Mouse (Mus musculus) kidney, postnatal 0 days (tissue): ENCODE measurements around the gene Cuedc2. TPM values are rescaled to one million over a fixed set of nuclear protein-coding genes. Genes with fewer than 3 reads are reported as not detected.
A peak's percentile ranks its signal among the peaks of the same experiment; 100 is the strongest.

Experiments used
- ATAC-seq: fragments of 200-750 bp; cut with Nextera tagmentation; replicated peaks from 2 replicates; pipeline ENCODE4 v1.8.0; 2017; ENCODE audit warnings: low read depth, moderate number of reproducible peaks, moderate TSS enrichment, moderate library complexity; ENCODE audit not compliant: low FRiP score
- DNase-seq: peaks from one replicate; pipeline ENCODE4 v3.0.0-alpha.2; 2016; ENCODE audit warnings: low spot score
- H3K27ac ChIP-seq: fragments of 300-500 bp; sonication (generic); 2 replicates; pipeline ENCODE4 v1.5.1; 2014; ENCODE audit warnings: mild to moderate bottlenecking
- H3K27me3 ChIP-seq: fragments of 300-500 bp; sonication (generic); 2 replicates; pipeline ENCODE4 v1.6.1; 2014; ENCODE audit warnings: low read length, mixed read lengths; ENCODE audit not compliant: insufficient read depth
- H3K36me3 ChIP-seq: fragments of 300-500 bp; sonication (generic); 2 replicates; pipeline ENCODE4 v1.6.1; 2014; ENCODE audit warnings: low read length, mixed read lengths; ENCODE audit not compliant: insufficient read depth
- H3K4me1 ChIP-seq: fragments of 300-500 bp; sonication (generic); replicated peaks from 2 replicates; pipeline ENCODE4 v1.6.1; 2014; ENCODE audit warnings: antibody characterized with exemption, low read length, mixed read lengths; ENCODE audit not compliant: insufficient read depth
- H3K4me2 ChIP-seq: fragments of 300-500 bp; sonication (generic); 2 replicates; pipeline ENCODE4 v1.6.1; 2014; ENCODE audit warnings: mild to moderate bottlenecking, low read length, moderate library complexity, mixed read lengths
- H3K4me3 ChIP-seq: fragments of 300-500 bp; sonication (generic); replicated peaks from 2 replicates; pipeline ENCODE4 v1.5.1; 2014; ENCODE audit warnings: low read depth, low read length
- H3K9ac ChIP-seq: fragments of 300-500 bp; sonication (generic); 2 replicates; pipeline ENCODE4 v1.6.1; 2014; ENCODE audit warnings: low read depth, low read length
- H3K9me3 ChIP-seq: fragments of 300-500 bp; sonication (generic); replicated peaks from 2 replicates; pipeline ENCODE4 v1.6.1; 2016; ENCODE audit warnings: low read length, inconsistent platforms, mixed read lengths
- CTCF ChIP-seq: IDR thresholded peaks from 2 replicates; pipeline ENCODE4 v1.5.1; 2016; ENCODE audit warnings: antibody characterized with exemption, low read depth, mild to moderate bottlenecking, moderate library complexity
- WGBS: fragments of 180-500 bp; shearing (Covaris S2); extraction: QIAGEN DNeasy Blood & Tissue Kit; methylation state at CpG from one replicate; pipeline ENCODE4 v1.1.7; 2014; 5-methylcytosine and 5-hydroxymethylcytosine counted together
- polyA plus RNA-seq: library from polyadenylated mRNA; unstranded; fragments of >200 nt; fragmentation: Nextera tagmentation; extraction: Ambion mirVana; gene quantifications from 2 replicates; pipeline ENCODE4 v1.2.1, GENCODE M21; 2015

The Cuedc2 gene
- polyA plus RNA-seq, 1 experiment from 2014 or later: 167 TPM

DNA sequence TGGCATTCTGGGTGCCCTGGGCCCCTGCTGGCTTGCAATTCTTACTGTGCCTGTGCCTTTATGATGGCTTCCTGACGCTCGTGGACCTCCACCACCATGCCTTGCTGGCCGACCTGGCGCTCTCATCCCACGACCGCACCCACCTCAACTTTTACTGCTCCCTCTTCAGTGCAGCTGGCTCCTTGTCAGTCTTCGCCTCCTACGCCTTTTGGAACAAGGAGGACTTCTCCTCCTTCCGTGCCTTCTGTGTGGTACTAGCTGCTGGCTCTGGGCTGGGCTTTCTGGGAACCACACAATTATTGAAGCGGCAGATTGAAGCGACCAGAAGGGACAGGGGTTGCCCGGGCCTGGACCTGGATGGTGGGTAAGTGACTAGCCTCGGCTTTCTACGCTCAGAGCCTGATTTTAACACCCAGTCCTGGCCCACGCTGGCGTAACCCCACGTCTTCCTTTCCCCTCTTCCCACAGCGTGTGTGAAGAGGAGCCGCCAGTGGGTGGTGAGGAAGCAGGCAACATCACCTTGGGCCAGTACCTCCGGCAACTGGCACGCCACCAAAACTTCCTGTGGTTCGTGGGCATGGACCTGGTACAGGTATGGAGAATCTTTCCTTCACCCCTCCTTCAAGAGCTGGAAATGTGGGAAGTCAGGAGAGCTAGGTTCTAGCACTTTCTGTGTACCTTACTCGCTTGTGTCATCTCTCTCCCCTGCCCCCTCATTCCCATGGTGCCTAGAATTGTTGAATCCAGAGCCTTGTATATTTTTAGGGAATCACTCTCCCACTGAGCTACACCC is 29.5 kb upstream of the Cuedc2 start:
- no peak overlapping the region for H3K27ac ChIP-seq
- H3K9me3 ChIP-seq: no peaks in the 10 kb centered on the region
- H3K4me2 ChIP-seq: no peak overlapping the region
- no peaks in the 10 kb centered on the region for H3K27me3 ChIP-seq
- WGBS: 72% methylated on average over 23 of the region's 23 CpGs
- TF ChIP-seq CTCF: no peak
- H3K9ac ChIP-seq: no peak overlapping the region
- DNase-seq (no peak), ATAC-seq (no peak)
- no peaks in the 10 kb centered on the region for H3K4me1 ChIP-seq
- H3K4me3 ChIP-seq: no peak overlapping the region
- H3K36me3 ChIP-seq: no peaks in the 10 kb centered on the region

GRCm38 (mm10) chr19:46363294-46364009 is 24.9 kb upstream of the Cuedc2 start:
- H3K4me1 ChIP-seq: no peaks in the 10 kb centered on the region
- peak; percentile 52; the same call in 1 of the 2 replicates for ATAC-seq
- WGBS: 79% methylated on average over 11 of the region's 11 CpGs
- no peak overlapping the region for H3K27ac ChIP-seq
- no peaks in the 10 kb centered on the region for H3K36me3 ChIP-seq
- no peak overlapping the region for H3K4me3 ChIP-seq
- DNase-seq: no peak
- no peaks in the 10 kb centered on the region for H3K27me3 ChIP-seq
- no peaks in the 10 kb centered on the region for H3K9me3 ChIP-seq
- H3K9ac ChIP-seq: no peak overlapping the region
- TF ChIP-seq CTCF: no peak
- H3K4me2 ChIP-seq: no peak overlapping the region

DNA sequence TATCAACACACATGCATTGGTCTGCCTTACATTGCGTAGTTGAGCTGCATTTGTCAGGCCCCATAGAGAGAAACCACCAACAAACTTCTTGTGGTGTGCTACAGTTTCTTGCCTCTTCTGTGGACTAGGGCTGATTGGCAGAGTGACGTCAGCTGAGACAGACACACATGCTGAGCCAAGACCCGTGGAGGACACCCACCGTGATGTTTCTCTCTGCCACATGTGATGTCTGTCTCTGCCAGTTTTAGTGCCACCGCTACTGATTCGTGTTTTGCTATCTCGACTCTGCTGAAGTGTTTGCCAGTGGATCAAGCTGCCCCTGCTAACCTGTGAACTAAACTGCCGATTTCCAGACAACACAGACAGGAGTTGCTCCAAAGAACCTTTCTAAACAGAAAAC is 23.6 kb upstream of the Cuedc2 start:
- H3K36me3 ChIP-seq: no peaks in the 10 kb centered on the region
- ATAC-seq (no peak), DNase-seq (no peak)
- no peak overlapping the region for H3K9ac ChIP-seq
- H3K4me1 ChIP-seq: 0 out of 2 replicates have a peak, but pooled peaks cover 6% of the 10 kb centered on the region
- H3K4me3 ChIP-seq: no peak overlapping the region
- no peak for TF ChIP-seq CTCF
- H3K9me3 ChIP-seq: no peaks in the 10 kb centered on the region
- WGBS: 83% methylated on average over 8 of the region's 8 CpGs
- H3K4me2 ChIP-seq: no peak overlapping the region
- no peak overlapping the region for H3K27ac ChIP-seq
- no peaks in the 10 kb centered on the region for H3K27me3 ChIP-seq

DNA sequence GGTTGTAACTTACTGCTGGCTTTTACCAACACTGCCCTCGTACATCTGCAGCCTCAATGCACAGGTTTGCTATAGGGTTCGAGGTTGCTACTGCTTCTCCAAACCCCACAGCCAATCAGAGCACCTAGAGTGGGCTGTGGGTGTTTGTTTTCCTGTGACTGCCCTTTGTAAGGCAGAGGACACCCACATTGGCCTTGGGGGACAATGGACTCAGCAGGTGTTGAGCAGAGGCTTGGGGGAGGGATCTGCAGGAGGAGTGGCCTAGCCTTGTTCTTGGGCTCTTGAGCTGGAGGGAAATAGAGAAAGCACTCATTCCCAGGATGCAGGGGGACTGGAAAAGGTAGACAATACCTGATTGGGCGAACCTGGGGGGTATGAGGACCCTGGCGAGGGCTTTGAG is 19.9 kb upstream of the Cuedc2 start:
- ATAC-seq (no peak), DNase-seq (no peak)
- no peak overlapping the region for H3K9ac ChIP-seq
- H3K9me3 ChIP-seq: no peaks in the 10 kb centered on the region
- H3K4me1 ChIP-seq: 0 out of 2 replicates have a peak, but pooled peaks cover 6% of the 10 kb centered on the region
- no peaks in the 10 kb centered on the region for H3K36me3 ChIP-seq
- 67% methylated on average over 4 of the region's 4 CpGs for WGBS
- H3K27me3 ChIP-seq: no peaks in the 10 kb centered on the region
- no peak overlapping the region for H3K4me3 ChIP-seq
- H3K27ac ChIP-seq: peak overlapping the region; percentile 54; the same call in 1 of the 2 replicates
- no peak for TF ChIP-seq CTCF
- H3K4me2 ChIP-seq: peak overlapping the region; percentile 89; the same call in 1 of the 2 replicates

- H3K27ac ChIP-seq: peak overlapping the region; percentile 54; the same call in 1 of the 2 replicates
- 14% methylated on average over 25 of the region's 25 CpGs for WGBS
These were observed 19.1 kb upstream of the Cuedc2 start for GRCm38 (mm10) chr19:46357344-46358280.

More at GRCm38 (mm10) chr19:46357344-46358280, 19.1 kb upstream of the Cuedc2 start:
- no peak for TF ChIP-seq CTCF
- H3K4me2 ChIP-seq: peak overlapping the region; percentile 89
- peak; percentile 67 for DNase-seq
- 0 out of 2 replicates have a peak, but pooled peaks cover 6% of the 10 kb centered on the region for H3K4me1 ChIP-seq
- peak overlapping the region; percentile 57; the same call in 1 of the 2 replicates for H3K9ac ChIP-seq
- H3K36me3 ChIP-seq: no peaks in the 10 kb centered on the region
- no peaks in the 10 kb centered on the region for H3K9me3 ChIP-seq
- peak; percentile 58; the same call in 1 of the 2 replicates for ATAC-seq
- H3K27me3 ChIP-seq: no peaks in the 10 kb centered on the region
- H3K4me3 ChIP-seq: peak overlapping the region; percentile 50
